Mouse (Mus musculus) myocyte (in vitro differentiated cells): ENCODE measurements around the gene Pum2. TPM values are rescaled to one million over a fixed set of nuclear protein-coding genes. Genes with fewer than 3 reads are reported as not detected.

Experiments
- H3K27me3 ChIP-seq: one replicate; pipeline ENCODE4 v1.6.1; 2011; ENCODE audit not compliant: control insufficient read depth, insufficient read depth, insufficient read length
- H3K36me3 ChIP-seq: one replicate; pipeline ENCODE4 v1.6.1; 2011; ENCODE audit not compliant: control insufficient read depth, insufficient read depth
- H3K4me2 ChIP-seq: one replicate; pipeline ENCODE4 v1.6.1; 2011; ENCODE audit warnings: low read depth, control low read depth
- H3K4me3 ChIP-seq: one replicate; pipeline ENCODE4 v1.5.1; 2011; ENCODE audit warnings: mild to moderate bottlenecking, control low read depth, moderate library complexity
- H3K79me2 ChIP-seq: one replicate; pipeline ENCODE4 v1.6.1; 2011; ENCODE audit not compliant: control insufficient read depth, insufficient read depth
- H3ac ChIP-seq: one replicate; pipeline ENCODE4 v1.6.1; 2011; ENCODE audit not compliant: control insufficient read depth, insufficient read length
- CEBPB ChIP-seq: IDR thresholded peaks from 2 replicates; pipeline ENCODE4 v1.6.1; 2011; ENCODE audit warnings: mild to moderate bottlenecking, moderate library complexity; ENCODE audit not compliant: poor library complexity, insufficient read depth, severe bottlenecking
- E2F4 ChIP-seq: IDR thresholded peaks from one replicate; pipeline ENCODE4 v1.6.1; 2011; ENCODE audit warnings: mild to moderate bottlenecking, control low read depth, moderate library complexity; ENCODE audit not compliant: insufficient read depth
- MAX ChIP-seq: IDR thresholded peaks from one replicate; pipeline ENCODE4 v1.6.1; 2011; ENCODE audit warnings: low read depth, mild to moderate bottlenecking, control low read depth
- MYOD1 ChIP-seq, 3 experiments: IDR thresholded peaks; one replicate each; pipeline ENCODE4 v1.6.1; 2011; ENCODE audit warnings: control low read depth in 2 of 3, low read depth in 2 of 3, mild to moderate bottlenecking in 2 of 3, moderate library complexity in 1 of 3; ENCODE audit not compliant: insufficient read length in 2 of 3, control insufficient read depth in 1 of 3
- MYOG ChIP-seq, 3 experiments: IDR thresholded peaks; one replicate each; pipeline ENCODE4 v1.6.1; 2011; ENCODE audit warnings: control low read depth in 2 of 3, low read depth in 2 of 3, mild to moderate bottlenecking in 2 of 3; ENCODE audit not compliant: insufficient read length in 2 of 3, control insufficient read depth in 1 of 3, insufficient read depth in 1 of 3
- POLR2A ChIP-seq: IDR thresholded peaks from one replicate; pipeline ENCODE4 v1.6.1; 2011; ENCODE audit warnings: low read depth, mild to moderate bottlenecking, control low read depth, moderate library complexity; ENCODE audit not compliant: insufficient read length
- POLR2AphosphoS2 ChIP-seq: IDR thresholded peaks from one replicate; pipeline ENCODE4 v1.6.1; 2011; ENCODE audit warnings: low read depth, control low read depth; ENCODE audit not compliant: insufficient read length
- REST ChIP-seq: IDR thresholded peaks from one replicate; pipeline ENCODE4 v1.6.1; 2011; ENCODE audit warnings: mild to moderate bottlenecking, control low read depth, moderate library complexity; ENCODE audit not compliant: insufficient read depth, insufficient read length
- SRF ChIP-seq: IDR thresholded peaks from one replicate; pipeline ENCODE4 v1.6.1; 2011; ENCODE audit warnings: low read depth; ENCODE audit not compliant: control insufficient read depth, insufficient read length
- TCF12 ChIP-seq: IDR thresholded peaks from one replicate; pipeline ENCODE4 v1.6.1; 2011; ENCODE audit warnings: mild to moderate bottlenecking, control low read depth; ENCODE audit not compliant: poor library complexity, insufficient read depth, severe bottlenecking
- TCF3 ChIP-seq: IDR thresholded peaks from one replicate; pipeline ENCODE4 v1.6.1; 2011; ENCODE audit warnings: low read depth, control low read depth; ENCODE audit not compliant: insufficient read length
- USF1 ChIP-seq: IDR thresholded peaks from one replicate; pipeline ENCODE4 v1.6.1; 2011; ENCODE audit warnings: low read depth, mild to moderate bottlenecking, control low read depth, moderate library complexity
- polyA plus RNA-seq: library from polyadenylated mRNA; unstranded; fragments of >200 nt; fragmentation: generic; extraction: Trizol; gene quantifications from one replicate; pipeline ENCODE4 v1.2.1, GENCODE M21; 2012; ENCODE audit warnings: missing spikeins

Pum2 gene
- polyA plus RNA-seq, 1 experiment: 17.8 TPM

DNA sequence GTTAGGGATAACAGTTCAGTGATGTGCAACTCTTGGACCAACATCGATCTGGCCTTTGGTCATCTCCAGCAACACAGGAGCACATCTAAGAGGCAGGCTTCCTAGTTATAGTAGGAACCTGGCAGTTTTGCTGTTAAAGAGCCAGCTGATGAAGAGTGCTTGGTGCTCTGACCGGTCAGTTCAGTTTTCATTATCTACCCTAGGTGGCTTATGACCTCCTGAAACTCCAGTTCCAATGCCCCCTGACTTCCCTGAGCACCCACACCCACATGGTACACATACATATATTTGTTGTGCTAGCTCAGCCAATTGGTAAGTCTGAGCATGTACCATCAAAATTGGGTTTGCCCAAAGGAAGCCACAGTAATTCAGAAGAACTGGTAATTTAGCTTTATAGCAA is 79.7 kb downstream of the Pum2 start:
- Histone ChIP-seq H3K4me2 (no peak overlapping the region), H3ac (no peak overlapping the region), H3K79me2 (no peaks in the 10 kb centered on the region), H3K36me3 (peaks cover 32% of the 10 kb centered on the region), H3K4me3 (no peak overlapping the region), H3K27me3 (no peaks in the 10 kb centered on the region)
- no peak for TF ChIP-seq MYOD1 (IDR thresholded peaks at IDR 0.05; ENCODE audit: control insufficient read depth in 1 of 3, insufficient read length in 2 of 3, low read depth in 2 of 3)
- no peak for TF ChIP-seq POLR2A
- TF ChIP-seq TCF12: no peak
- no peak for TF ChIP-seq MAX
- TF ChIP-seq TCF3: no peak
- no peak for TF ChIP-seq MYOG (IDR thresholded peaks at IDR 0.05; ENCODE audit: control insufficient read depth in 1 of 3, insufficient read depth in 1 of 3, insufficient read length in 2 of 3, low read depth in 2 of 3)
- no peak for TF ChIP-seq POLR2AphosphoS2
- no peak for TF ChIP-seq REST
- TF ChIP-seq SRF: no peak
- TF ChIP-seq E2F4: no peak
- no peak for TF ChIP-seq USF1
- no peak for TF ChIP-seq CEBPB

DNA sequence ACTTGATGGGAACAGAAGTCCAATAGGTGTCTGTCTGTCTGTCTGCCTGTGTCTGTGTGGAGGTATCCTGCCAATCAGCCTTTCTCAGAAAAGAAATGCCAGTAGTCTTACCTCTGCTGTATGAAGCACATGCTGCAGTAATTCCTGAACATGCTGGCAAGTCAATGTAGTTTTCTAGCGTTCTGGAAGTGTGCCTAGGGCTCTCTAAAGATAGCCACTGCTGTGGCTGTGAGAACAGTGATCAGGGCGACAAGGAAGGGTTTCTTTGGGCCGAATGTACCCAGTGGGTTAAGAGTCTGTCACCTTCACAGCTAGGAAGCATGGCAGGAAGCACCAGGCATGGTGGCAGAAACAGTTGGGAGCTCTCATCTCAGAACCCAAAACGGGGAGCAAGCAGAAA is 80.2 kb downstream of the Pum2 start:
- H3K4me2 ChIP-seq: no peak overlapping the region
- no peak overlapping the region for H3K4me3 ChIP-seq
- H3ac ChIP-seq: no peak overlapping the region
- no peak for TF ChIP-seq POLR2A
- TF ChIP-seq POLR2AphosphoS2: no peak
- TF ChIP-seq TCF12: no peak
- no peak for TF ChIP-seq SRF
- no peak for TF ChIP-seq MYOD1 (IDR thresholded peaks at IDR 0.05; ENCODE audit: control insufficient read depth in 1 of 3, insufficient read length in 2 of 3, low read depth in 2 of 3)
- no peak for TF ChIP-seq TCF3
- TF ChIP-seq CEBPB: no peak
- no peak for TF ChIP-seq USF1
- TF ChIP-seq MAX: no peak
- TF ChIP-seq REST: no peak
- TF ChIP-seq MYOG (IDR thresholded peaks at IDR 0.05; ENCODE audit: control insufficient read depth in 1 of 3, insufficient read depth in 1 of 3, insufficient read length in 2 of 3, low read depth in 2 of 3): no peak
- no peak for TF ChIP-seq E2F4
- no peaks in the 10 kb centered on the region for H3K27me3 ChIP-seq
- no peaks in the 10 kb centered on the region for H3K79me2 ChIP-seq
- peaks cover 28% of the 10 kb centered on the region for H3K36me3 ChIP-seq

DNA sequence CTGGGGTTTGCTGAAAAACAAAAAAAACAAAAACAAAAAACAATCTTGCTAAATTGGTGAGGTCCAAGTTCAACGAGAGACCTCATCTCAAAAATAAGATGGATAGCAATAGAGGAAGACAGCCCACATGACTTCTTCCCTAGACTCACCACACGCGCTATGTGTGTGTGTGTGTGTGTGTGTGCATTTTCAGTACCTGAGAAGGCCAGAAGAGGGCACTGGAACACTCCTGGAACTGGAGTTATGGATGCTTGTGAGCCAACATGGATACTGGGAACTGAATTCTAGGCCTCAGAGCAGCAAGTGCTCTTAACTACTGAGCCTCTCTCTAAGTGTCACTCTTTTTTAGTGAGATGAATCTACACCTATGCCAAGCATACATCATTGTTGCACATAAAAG is 84.1 kb downstream of the Pum2 start:
- H3ac ChIP-seq: no peak overlapping the region
- peaks cover 11% of the 10 kb centered on the region for H3K36me3 ChIP-seq
- TF ChIP-seq POLR2A (no peak), MYOG (IDR thresholded peaks at IDR 0.05; ENCODE audit: control insufficient read depth in 1 of 3, insufficient read depth in 1 of 3, insufficient read length in 2 of 3, low read depth in 2 of 3) (no peak), POLR2AphosphoS2 (peak; percentile 21), MYOD1 (IDR thresholded peaks at IDR 0.05; ENCODE audit: control insufficient read depth in 1 of 3, insufficient read length in 2 of 3, low read depth in 2 of 3) (no peak)

DNA sequence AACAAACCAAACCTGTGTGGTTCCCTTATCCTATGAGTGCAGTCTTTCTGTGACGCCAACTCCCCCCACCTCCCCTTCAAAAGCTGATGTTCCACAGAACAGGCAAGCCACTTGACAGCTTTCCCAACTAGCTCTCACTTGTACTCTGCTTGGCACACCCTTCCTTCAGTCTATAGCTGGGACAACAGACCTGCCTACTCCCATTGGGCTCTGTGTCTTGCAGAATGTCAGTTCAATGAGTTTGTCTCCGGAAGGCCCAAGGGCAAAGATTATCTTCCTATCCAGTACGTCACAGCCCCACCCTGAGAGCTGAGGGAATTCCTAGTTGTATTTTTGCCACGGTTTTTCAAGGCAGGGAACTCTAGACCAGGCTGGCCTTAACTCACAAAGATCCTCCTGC is 85.2 kb downstream of the Pum2 start:
- Histone ChIP-seq H3K79me2 (no peaks in the 10 kb centered on the region), H3K4me3 (no peak overlapping the region), H3K36me3 (peaks cover 7% of the 10 kb centered on the region), H3K4me2 (no peak overlapping the region), H3K27me3 (no peaks in the 10 kb centered on the region), H3ac (no peak overlapping the region)
- TF ChIP-seq TCF12 (no peak), USF1 (no peak), POLR2AphosphoS2 (no peak), E2F4 (no peak), CEBPB (no peak), POLR2A (no peak), MAX (no peak), SRF (no peak), MYOD1 (IDR thresholded peaks at IDR 0.05; ENCODE audit: control insufficient read depth in 1 of 3, insufficient read length in 2 of 3, low read depth in 2 of 3) (no peak), TCF3 (no peak), MYOG (IDR thresholded peaks at IDR 0.05; ENCODE audit: control insufficient read depth in 1 of 3, insufficient read depth in 1 of 3, insufficient read length in 2 of 3, low read depth in 2 of 3) (no peak), REST (no peak)

More for the DNA sequence above, 84.1 kb downstream of the Pum2 start:
- Histone ChIP-seq H3K79me2 (no peaks in the 10 kb centered on the region), H3K27me3 (no peaks in the 10 kb centered on the region), H3K4me3 (no peak overlapping the region), H3K4me2 (no peak overlapping the region)

DNA sequence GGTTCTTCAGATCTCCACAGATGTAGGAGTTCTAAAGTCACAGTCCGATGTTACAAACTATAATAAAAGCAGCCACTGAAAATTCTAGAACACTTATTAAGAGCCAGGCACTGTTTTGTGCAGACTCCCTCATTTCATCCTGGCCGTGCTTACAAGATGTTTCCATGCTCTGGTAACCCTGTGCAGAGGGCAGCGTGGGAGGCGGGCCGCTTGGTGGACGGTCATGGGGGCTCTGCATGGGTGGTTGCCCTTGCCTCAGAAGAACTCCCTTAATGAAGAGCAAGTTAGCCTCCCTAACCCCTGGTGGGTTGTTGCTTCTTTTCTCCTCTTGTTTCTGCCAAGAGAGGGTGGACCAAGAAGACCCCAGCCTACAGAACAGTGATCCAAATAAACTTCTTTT is 85.8 kb downstream of the Pum2 start:
- no peaks in the 10 kb centered on the region for H3K79me2 ChIP-seq
- H3ac ChIP-seq: no peak overlapping the region
- H3K27me3 ChIP-seq: no peaks in the 10 kb centered on the region
- peaks cover 7% of the 10 kb centered on the region for H3K36me3 ChIP-seq
- no peak overlapping the region for H3K4me2 ChIP-seq
- H3K4me3 ChIP-seq: no peak overlapping the region
- TF ChIP-seq REST (no peak), MAX (no peak), TCF12 (no peak), POLR2A (no peak), SRF (no peak), CEBPB (no peak), POLR2AphosphoS2 (no peak), USF1 (no peak), E2F4 (no peak), TCF3 (no peak)
